ENCODE assay signal across 8 mouse cellular contexts in the genomic region with DNA sequence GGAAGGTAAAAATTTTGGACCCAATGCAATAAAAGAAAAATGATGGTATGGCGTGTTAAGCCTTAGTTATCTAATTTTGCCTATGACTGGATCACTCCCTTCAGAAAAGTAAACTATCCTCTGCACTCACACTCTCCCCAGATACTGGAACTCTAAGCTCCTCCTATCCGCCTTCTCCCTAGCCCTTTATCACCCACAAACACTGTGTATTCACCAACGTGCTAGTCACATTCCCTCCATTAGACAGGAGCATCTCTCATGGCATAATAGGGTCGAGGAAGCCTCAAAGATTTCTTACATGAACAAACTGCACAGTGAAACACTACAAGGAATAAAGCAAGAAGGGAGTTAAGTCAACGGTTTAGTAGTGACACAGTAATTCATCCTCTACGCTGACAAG. TPM values are rescaled to one million over a fixed set of nuclear protein-coding genes. Genes with fewer than 3 reads are reported as not detected.
DNase-seq lines count a peak whose midpoint lies in the region; ATAC-seq and TF ChIP-seq lines count a peak whose summit lies in the region.

No protein-coding gene starts in this region.

- TF ChIP-seq POLR2A in CH12.LX (IDR thresholded peaks at IDR 0.05; ENCODE audit: low read depth, low read length): no peak

- 40% methylated on average over 6 of the region's 6 CpGs for WGBS in forebrain, embryonic 11.5 days
- WGBS in liver, embryonic 12.5 days (ENCODE audit: insufficient replicate concordance): 20% methylated on average over 6 of the region's 6 CpGs

- peak overlapping the region; percentile 98 for H3K4me2 ChIP-seq in CH12.LX (ENCODE audit: insufficient read depth, low read depth, poor library complexity, severe bottlenecking)
- peak overlapping the region; percentile 87 for H3K4me2 ChIP-seq in forebrain, embryonic 11.5 days (ENCODE audit: low read depth, low read length, severe bottlenecking)
- H3K4me2 ChIP-seq in liver, embryonic 12.5 days: peak overlapping the region; percentile 78

- peaks cover 3 to 27% of the 10 kb centered on the region in 2 experiments; a peak in 3 of 4 replicates for H3K4me1 ChIP-seq in CH12.LX (ENCODE audit: control insufficient read depth in 1 of 2, insufficient read depth in 2 of 2)
- H3K4me1 ChIP-seq in forebrain, embryonic 11.5 days (replicated peaks; ENCODE audit: control insufficient read depth, insufficient read depth, low read length): peaks cover 3% of the 10 kb centered on the region; the same call in 1 of the 2 replicates
- H3K4me1 ChIP-seq in liver, embryonic 12.5 days: peaks cover 31% of the 10 kb centered on the region

- dilution Hi-C loops in CH12.LX (cut with MboI; ENCODE audit: extremely low pct_ligation_motif_present, extremely low pct_unique_long_range_greater_than_20kb, low sequenced_read_pairs): no loop called here

- H3K9me3 ChIP-seq in CH12.LX (replicated peaks; ENCODE audit: low read length): peaks cover 1% of the 10 kb centered on the region
- no peaks in the 10 kb centered on the region for H3K9me3 ChIP-seq in forebrain, embryonic 11.5 days (ENCODE audit: control insufficient read depth, low read length)
- H3K9me3 ChIP-seq in liver, embryonic 12.5 days (replicated peaks): no peaks in the 10 kb centered on the region

- no peak overlapping the region for H3K27ac ChIP-seq in CH12.LX (ENCODE audit: insufficient read depth, low read depth)
- H3K27ac ChIP-seq in forebrain, embryonic 11.5 days (ENCODE audit: low read depth, low read length): no peak overlapping the region
- H3K27ac ChIP-seq in liver, embryonic 12.5 days: peak overlapping the region; percentile 84

- no peak for TF ChIP-seq EP300 in CH12.LX (IDR thresholded peaks at IDR 0.05; ENCODE audit: low read length)

- H3K4me3 ChIP-seq in CH12.LX (replicated peaks in 1 of 3; ENCODE audit: low read depth in 2 of 3, low read length in 2 of 3, poor library complexity in 1 of 3): peak overlapping the region; percentile 74 to 84 (median 82)
- H3K4me3 ChIP-seq in forebrain, embryonic 11.5 days (ENCODE audit: low read depth, low read length): peak overlapping the region; percentile 97
- peak overlapping the region; percentile 97 for H3K4me3 ChIP-seq in liver, embryonic 12.5 days

- peaks cover 19% of the 10 kb centered on the region for H3K27me3 ChIP-seq in CH12.LX (replicated peaks)
- no peaks in the 10 kb centered on the region for H3K27me3 ChIP-seq in forebrain, embryonic 11.5 days (ENCODE audit: control insufficient read depth, insufficient read depth, low read length)
- H3K27me3 ChIP-seq in liver, embryonic 12.5 days (replicated peaks): peaks cover 14% of the 10 kb centered on the region

- DNase-seq in embryo, embryonic 10.5 days (ENCODE audit: low spot score): peak; percentile 24
- no peak for DNase-seq in embryo, embryonic 10 days (ENCODE audit: low spot score)
- DNase-seq in CH12.LX (ENCODE audit: extremely low read depth): no peak
- no peak for DNase-seq in forebrain, embryonic 11.5 days (ENCODE audit: low spot score)
- no peak for DNase-seq in spleen, postnatal 14 days (ENCODE audit: low spot score in 2 of 2)
- DNase-seq in frontal cortex, postnatal 25 days (ENCODE audit: low spot score in 2 of 2): no peak
- no peak for DNase-seq in right cerebral cortex, postnatal 25 days

- H3K9ac ChIP-seq in CH12.LX (ENCODE audit: insufficient read depth, low read depth): peak overlapping the region; percentile 86
- peak overlapping the region; percentile 96 for H3K9ac ChIP-seq in forebrain, embryonic 11.5 days (ENCODE audit: low read length)
- H3K9ac ChIP-seq in liver, embryonic 12.5 days: peak overlapping the region; percentile 92

- TF ChIP-seq CTCF in CH12.LX (conservative IDR thresholded peaks at IDR 0.05 in 1 of 2, IDR thresholded peaks at IDR 0.05 in 1 of 2; ENCODE audit: low read depth in 2 of 2, low read length in 2 of 2): no peak

- no peak for TF ChIP-seq RAD21 in CH12.LX (IDR thresholded peaks at IDR 0.05; ENCODE audit: low read depth, low read length)

- in situ Hi-C loops in CH12.LX (cut with MboI; ENCODE audit: low pct_ligation_motif_present, low pct_unique_long_range_greater_than_20kb, low sequenced_read_pairs): loop anchor here (10.0 kb wide), 1 partner anchor 726 kb away; no protein-coding TSS in a partner anchor

- H3K36me3 ChIP-seq in CH12.LX (replicated peaks in 1 of 2; ENCODE audit: control insufficient read depth in 1 of 2, insufficient read depth in 1 of 2, low read length in 1 of 2): peaks cover 4 to 28% of the 10 kb centered on the region in 2 experiments
- H3K36me3 ChIP-seq in forebrain, embryonic 11.5 days (ENCODE audit: control insufficient read depth, insufficient read depth, low read length): no peaks in the 10 kb centered on the region
- H3K36me3 ChIP-seq in liver, embryonic 12.5 days: peaks cover 34% of the 10 kb centered on the region

- no peak for ATAC-seq in forebrain, embryonic 11.5 days (replicated peaks; ENCODE audit: low FRiP score)
- ATAC-seq in liver, embryonic 12.5 days: peak; percentile 87

- H3K79me2 ChIP-seq in CH12.LX (replicated peaks; ENCODE audit: control insufficient read depth, extremely low read depth, insufficient read depth, poor library complexity, severe bottlenecking): peaks cover 30% of the 10 kb centered on the region

TF ChIP-seq in CH12.LX, 34 proteins besides CTCF, POLR2A, EP300 and RAD21:
- TF ChIP-seq SIN3A (IDR thresholded peaks at IDR 0.05; ENCODE audit: low read length): no peak
- TF ChIP-seq SMC3 (IDR thresholded peaks at IDR 0.05; ENCODE audit: low read depth, low read length): no peak
- no peak for TF ChIP-seq KAT2A (IDR thresholded peaks at IDR 0.05; ENCODE audit: insufficient replicate concordance, low read length)
- no peak for TF ChIP-seq MAFK (IDR thresholded peaks at IDR 0.05; ENCODE audit: insufficient replicate concordance, low read length)
- no peak for TF ChIP-seq BHLHE40 (IDR thresholded peaks at IDR 0.05; ENCODE audit: low read depth, low read length)
- no peak for TF ChIP-seq RCOR1 (conservative IDR thresholded peaks at IDR 0.05; ENCODE audit: low read depth, low read length)
- TF ChIP-seq ZNF384 (IDR thresholded peaks at IDR 0.05; ENCODE audit: low read depth, low read length): no peak
- no peak for TF ChIP-seq ZKSCAN1 (IDR thresholded peaks at IDR 0.05; ENCODE audit: borderline replicate concordance, low read depth, low read length)
- no peak for TF ChIP-seq JUND (conservative IDR thresholded peaks at IDR 0.05; ENCODE audit: low read depth, low read length)
- no peak for TF ChIP-seq MAZ (IDR thresholded peaks at IDR 0.05; ENCODE audit: low read depth, low read length)
- no peak for TF ChIP-seq ZMIZ1 (IDR thresholded peaks at IDR 0.05; ENCODE audit: low read depth, low read length)
- TF ChIP-seq USF2 (conservative IDR thresholded peaks at IDR 0.05; ENCODE audit: low read depth, low read length): no peak
- no peak for TF ChIP-seq MXI1 (IDR thresholded peaks at IDR 0.05; ENCODE audit: low read depth, low read length)

RNA-seq across cellular contexts. Expression of a gene that starts 1.1 kb away (rescaled TPM):
- 30.3 and 33.4 TPM in 2 replicates for total RNA-seq in CH12.LX (2012; rRNA removed)
- total RNA-seq in CH12.LX (2014; rRNA removed): 25.1 and 29.7 TPM in 2 replicates
- 44.0 and 48.7 TPM in 2 replicates for polyA plus RNA-seq in CH12.LX (2012; ENCODE audit: insufficient read length, low read depth)
- polyA plus RNA-seq in forebrain, embryonic 11.5 days (2014; fragmentation: Nextera tagmentation; extraction: Ambion mirVana): 67.4 and 68.3 TPM in 2 replicates
- 38.7 TPM in 2 replicates for polyA plus RNA-seq in liver, embryonic 12.5 days (2016; fragmentation: Nextera tagmentation; extraction: Ambion mirVana)
